Mouse (Mus musculus) brain, embryonic 14.5 days (tissue): ENCODE results near the gene Fancd2os. TPM values are rescaled to one million over a fixed set of nuclear protein-coding genes. Genes with fewer than 3 reads are reported as not detected.

ENCODE experiments used
- DNase-seq: peaks from one replicate; pipeline ENCODE4 v3.0.0-alpha.2; 2011; ENCODE audit warnings: low read depth
- CTCF ChIP-seq: fragments of 200-500 bp; IDR thresholded peaks from 2 replicates; pipeline ENCODE4 v1.5.1; 2012; ENCODE audit warnings: inconsistent platforms, mild to moderate bottlenecking, moderate library complexity, borderline replicate concordance; ENCODE audit not compliant: insufficient read depth, insufficient read length; ENCODE audit errors: extremely low read depth
- POLR2A ChIP-seq: fragments of 200-500 bp; IDR thresholded peaks from 2 replicates; pipeline ENCODE4 v1.6.1; 2012; ENCODE audit warnings: mild to moderate bottlenecking, inconsistent platforms, borderline replicate concordance; ENCODE audit not compliant: poor library complexity, insufficient read depth, insufficient read length, severe bottlenecking; ENCODE audit errors: extremely low read depth
- polyA plus RNA-seq: library from polyadenylated mRNA; depleted of rRNA; stranded (reverse); fragments of >200 nt; gene quantifications from 2 replicates; pipeline ENCODE4 v1.2.3, GENCODE M21; 2012; rRNA removed

Gene Fancd2os
- polyA plus RNA-seq, 1 experiment, result 0.07 TPM

GRCm38 (mm10) chr6:113603993-113604392 is 3.5 kb upstream of the Fancd2os start:
- TF ChIP-seq CTCF (no peak), POLR2A (no peak)
- DNase-seq, result no peak

- no peak for DNase-seq
- no peak for TF ChIP-seq CTCF
- TF ChIP-seq POLR2A, result no peak
Measured at GRCm38 (mm10) chr6:113602821-113603220, 2.3 kb upstream of the Fancd2os start.

GRCm38 (mm10) chr6:113599833-113600232 is 682 bp downstream of the Fancd2os start:
- no peak for TF ChIP-seq CTCF
- TF ChIP-seq POLR2A, result no peak
- no peak for DNase-seq

- TF ChIP-seq POLR2A, result no peak
- no peak for TF ChIP-seq CTCF
- no peak for DNase-seq
Measured at GRCm38 (mm10) chr6:113597945-113598344, 2.6 kb downstream of the Fancd2os start.

GRCm38 (mm10) chr6:113592637-113593036 is 7.9 kb downstream of the Fancd2os start:
- TF ChIP-seq POLR2A, result no peak
- no peak for TF ChIP-seq CTCF
- no peak for DNase-seq

- TF ChIP-seq POLR2A (no peak), CTCF (no peak)
- DNase-seq, result peak; percentile 51
Measured at GRCm38 (mm10) chr6:113586466-113587183, 13.9 kb downstream of the Fancd2os start.

- TF ChIP-seq POLR2A, result no peak
- TF ChIP-seq CTCF, result no peak
- DNase-seq, result no peak
Measured at GRCm38 (mm10) chr6:113585065-113585464, 15.4 kb downstream of the Fancd2os start.

- TF ChIP-seq POLR2A (no peak), CTCF (no peak)
- DNase-seq, result no peak
Measured at GRCm38 (mm10) chr6:113583023-113583422, 17.5 kb downstream of the Fancd2os start.

GRCm38 (mm10) chr6:113579306-113579705 is 21.2 kb downstream of the Fancd2os start:
- no peak for DNase-seq
- no peak for TF ChIP-seq POLR2A
- no peak for TF ChIP-seq CTCF

- TF ChIP-seq POLR2A (no peak), CTCF (no peak)
- DNase-seq, result no peak
Measured at GRCm38 (mm10) chr6:113576044-113576443, 24.5 kb downstream of the Fancd2os start.

- no peak for TF ChIP-seq POLR2A
- TF ChIP-seq CTCF, result no peak
- peak; percentile 1 for DNase-seq
Measured at GRCm38 (mm10) chr6:113564557-113564956, 36.0 kb downstream of the Fancd2os start.

- TF ChIP-seq POLR2A, result no peak
- TF ChIP-seq CTCF, result no peak
- DNase-seq, result peak; percentile 13
Measured at GRCm38 (mm10) chr6:113559736-113560135, 40.8 kb downstream of the Fancd2os start.

Other genes starting within 250 kb of the Fancd2os start
- 67.8 and 70.8 TPM in 2 replicates for gene Tada3, start 222.8 kb downstream of the Fancd2os start, polyA plus RNA-seq
- gene Arpc4, start 222.6 kb downstream of the Fancd2os start, polyA plus RNA-seq, result 117 and 127 TPM in 2 replicates
- 23.1 and 25.5 TPM in 2 replicates for gene Ttll3, start 211.5 kb downstream of the Fancd2os start, polyA plus RNA-seq
- 27.6 and 50.7 TPM in 2 replicates for gene Rpusd3, start 181.4 kb downstream of the Fancd2os start, polyA plus RNA-seq
- 0.07 and 0.16 TPM in 2 replicates for gene Cidec, start 165.0 kb downstream of the Fancd2os start, polyA plus RNA-seq
- 60.1 and 71.0 TPM in 2 replicates for gene Jagn1, start 158.1 kb downstream of the Fancd2os start, polyA plus RNA-seq
- 0.47 and 0.63 TPM in 2 replicates for gene Il17re, start 142.2 kb downstream of the Fancd2os start, polyA plus RNA-seq
- gene Il17rc, start 129.3 kb downstream of the Fancd2os start, polyA plus RNA-seq, result 2.7 and 3.3 TPM in 2 replicates
- 33.3 and 42.2 TPM in 2 replicates for gene Creld1, start 117.4 kb downstream of the Fancd2os start, polyA plus RNA-seq
- gene Prrt3, start 98.8 kb downstream of the Fancd2os start, polyA plus RNA-seq, result 8.7 and 8.9 TPM in 2 replicates
- gene Emc3, start 69.1 kb downstream of the Fancd2os start, polyA plus RNA-seq, result 63.0 TPM in 2 replicates
- 5.0 and 9.1 TPM in 2 replicates for gene Fancd2, start 69.0 kb downstream of the Fancd2os start, polyA plus RNA-seq
- gene Brk1, start 4.1 kb upstream of the Fancd2os start, polyA plus RNA-seq, result 206 and 247 TPM in 2 replicates
- gene Vhl, start 23.2 kb upstream of the Fancd2os start, polyA plus RNA-seq, result 48.1 and 71.2 TPM in 2 replicates
- 4.0 and 4.2 TPM in 2 replicates for gene Irak2, start 37.8 kb upstream of the Fancd2os start, polyA plus RNA-seq
- gene Tatdn2, start 96.3 kb upstream of the Fancd2os start, polyA plus RNA-seq, result 25.1 and 27.6 TPM in 2 replicates
- 0.52 and 0.85 TPM in 2 replicates for gene Ghrl, start 119.2 kb upstream of the Fancd2os start, polyA plus RNA-seq
- gene Sec13, start 140.0 kb upstream of the Fancd2os start, polyA plus RNA-seq, result 183 and 266 TPM in 2 replicates